Mouse (Mus musculus) liver, postnatal 0 days (tissue): ENCODE data around the gene Atp2b2. TPM values are rescaled to one million over a fixed set of nuclear protein-coding genes. Genes with fewer than 3 reads are reported as not detected.
A peak's percentile ranks its signal among the peaks of the same experiment; 100 is the strongest.

ENCODE experiments used
- ATAC-seq: fragments of 200-750 bp; cut with Nextera tagmentation; 2 replicates; pipeline ENCODE4 v1.8.0; 2017; ENCODE audit warnings: mild to moderate bottlenecking, moderate library complexity
- DNase-seq: peaks from one replicate; pipeline ENCODE4 v3.0.0-alpha.2; 2016
- H3K27ac ChIP-seq: fragments of 300-500 bp; sonication (generic); 2 replicates; pipeline ENCODE4 v1.5.1; 2014; ENCODE audit warnings: antibody characterized with exemption, moderate library complexity, mild to moderate bottlenecking, low read depth
- H3K27me3 ChIP-seq: fragments of 300-500 bp; sonication (generic); 2 replicates; pipeline ENCODE4 v1.6.1; 2014; ENCODE audit warnings: low read length, control low read depth, mixed read lengths; ENCODE audit not compliant: insufficient read depth
- H3K36me3 ChIP-seq: fragments of 300-500 bp; sonication (generic); replicated peaks from 2 replicates; pipeline ENCODE4 v1.6.1; 2014; ENCODE audit warnings: mild to moderate bottlenecking, control low read depth, low read length, moderate library complexity, mixed read lengths; ENCODE audit not compliant: insufficient read depth
- H3K4me1 ChIP-seq: fragments of 300-500 bp; sonication (generic); 2 replicates; pipeline ENCODE4 v1.6.1; 2014; ENCODE audit warnings: antibody characterized with exemption, mild to moderate bottlenecking, control low read depth; ENCODE audit not compliant: insufficient read depth
- H3K4me2 ChIP-seq: fragments of 300-500 bp; sonication (generic); 2 replicates; pipeline ENCODE4 v1.6.1; 2014; ENCODE audit warnings: low read depth, mild to moderate bottlenecking, low read length, moderate library complexity, mixed read lengths
- H3K4me3 ChIP-seq: fragments of 300-500 bp; sonication (generic); 2 replicates; pipeline ENCODE4 v1.5.1; 2014; ENCODE audit warnings: low read depth, low read length
- H3K9ac ChIP-seq: fragments of 300-500 bp; sonication (generic); replicated peaks from 2 replicates; pipeline ENCODE4 v1.6.1; 2014; ENCODE audit warnings: mild to moderate bottlenecking, moderate library complexity
- H3K9me3 ChIP-seq: fragments of 300-500 bp; sonication (generic); 2 replicates; pipeline ENCODE4 v1.6.1; 2016; ENCODE audit warnings: mild to moderate bottlenecking, control low read depth, low read length, mixed read lengths
- CTCF ChIP-seq: sonication (generic); IDR thresholded peaks from 2 replicates; pipeline ENCODE4 v1.5.1; 2016; ENCODE audit warnings: antibody characterized with exemption, low read depth
- EP300 ChIP-seq: IDR thresholded peaks from 2 replicates; pipeline ENCODE4 v1.6.1; 2016; ENCODE audit warnings: antibody characterized with exemption, low read depth, mild to moderate bottlenecking
- WGBS: fragments of 180-500 bp; shearing (Covaris S2); extraction: QIAGEN DNeasy Blood & Tissue Kit; methylation state at CpG from one replicate; pipeline ENCODE4 v1.1.7; 2014; ENCODE audit not compliant: insufficient replicate concordance; 5-methylcytosine and 5-hydroxymethylcytosine counted together
- polyA plus RNA-seq: library from polyadenylated mRNA; unstranded; fragments of >200 nt; fragmentation: Nextera tagmentation; extraction: Ambion mirVana; gene quantifications from 2 replicates; pipeline ENCODE4 v1.2.1, GENCODE M21; 2015

Gene Atp2b2
- polyA plus RNA-seq, 1 experiment from 2014 or later = 0.41 TPM

DNA sequence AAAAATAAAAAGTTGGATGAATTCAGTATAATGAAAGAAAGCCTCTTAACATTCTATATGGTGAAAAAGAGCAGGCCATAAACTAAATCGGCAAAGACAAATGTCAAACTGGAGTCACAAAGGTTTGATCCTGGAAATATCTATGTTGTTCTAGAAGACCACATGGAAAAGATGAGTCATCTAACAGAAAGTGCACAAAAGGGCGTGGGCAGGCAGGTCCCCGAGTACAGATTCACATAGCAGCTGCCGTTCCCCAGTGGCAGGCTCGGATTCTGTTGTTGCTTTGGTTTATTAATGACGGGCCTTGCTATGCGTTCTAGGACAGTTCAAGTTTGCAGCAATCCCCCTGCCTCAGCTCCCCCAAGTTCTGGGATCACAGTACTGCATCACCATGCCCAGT, 12.9 kb upstream of the Atp2b2 start:
- H3K4me3 ChIP-seq = no peak overlapping the region
- H3K4me1 ChIP-seq = no peaks in the 10 kb centered on the region
- no peaks in the 10 kb centered on the region for H3K36me3 ChIP-seq
- ATAC-seq (no peak), DNase-seq (no peak)
- 83% methylated on average over 7 of the region's 7 CpGs for WGBS
- H3K27me3 ChIP-seq = no peaks in the 10 kb centered on the region
- no peak overlapping the region for H3K4me2 ChIP-seq
- H3K9ac ChIP-seq = no peak overlapping the region
- TF ChIP-seq CTCF (no peak), EP300 (no peak)
- no peak overlapping the region for H3K27ac ChIP-seq
- H3K9me3 ChIP-seq = no peaks in the 10 kb centered on the region

DNA sequence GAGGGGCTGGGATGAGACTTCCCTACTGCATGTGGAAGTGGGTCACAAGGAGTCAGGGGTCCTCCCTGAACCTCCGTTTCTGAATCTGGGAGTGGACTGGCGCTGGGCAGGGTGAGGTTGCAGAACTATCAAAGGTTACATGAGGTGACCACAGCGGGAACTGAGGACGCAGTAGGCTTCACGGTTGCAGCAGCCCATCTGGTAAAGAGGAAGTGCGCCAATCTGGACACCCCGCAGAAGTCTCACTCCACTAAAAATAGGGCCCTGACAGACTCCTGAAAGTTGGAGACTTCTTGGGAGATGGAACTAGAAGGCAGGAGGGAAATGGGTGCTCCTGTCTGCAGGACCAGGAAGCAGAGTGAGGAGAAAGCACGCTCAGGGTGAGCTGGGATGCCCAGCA, 2.5 kb upstream of the Atp2b2 start:
- no peak for ATAC-seq
- H3K27me3 ChIP-seq = peaks cover 31% of the 10 kb centered on the region
- 48% methylated on average over 8 of the region's 8 CpGs for WGBS

DNA sequence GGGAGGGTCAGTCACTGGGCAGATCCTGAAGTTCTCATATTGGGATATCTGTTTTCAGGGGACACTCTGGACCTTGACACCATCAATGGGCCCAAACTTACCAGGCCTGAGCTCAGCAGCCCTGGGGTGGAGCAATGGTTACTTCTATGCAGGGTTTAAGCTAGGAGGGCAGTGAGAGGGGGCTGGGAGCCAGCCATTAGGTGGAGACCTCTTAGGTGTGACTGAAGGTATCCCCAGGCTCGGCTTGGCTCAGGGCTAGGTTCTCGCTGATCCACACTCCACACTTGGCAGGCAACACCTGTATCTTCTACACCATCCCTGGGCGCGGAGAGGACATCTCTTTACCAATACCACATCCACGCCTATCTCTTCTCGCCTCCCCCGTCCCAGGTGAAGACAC, 423 bp upstream of the Atp2b2 start:
- Histone ChIP-seq H3K4me2 (no peak overlapping the region), H3K27ac (no peak overlapping the region), H3K36me3 (no peaks in the 10 kb centered on the region), H3K9me3 (no peaks in the 10 kb centered on the region), H3K4me1 (no peaks in the 10 kb centered on the region), H3K27me3 (peaks cover 35% of the 10 kb centered on the region), H3K4me3 (no peak overlapping the region), H3K9ac (no peak overlapping the region)
- DNase-seq = no peak
- ATAC-seq = no peak
- WGBS = 68% methylated on average over 7 of the region's 7 CpGs
- TF ChIP-seq CTCF (no peak), EP300 (no peak)

More for the DNA sequence above, 2.5 kb upstream of the Atp2b2 start:
- TF ChIP-seq CTCF (no peak), EP300 (no peak)
- no peak for DNase-seq
- H3K4me1 ChIP-seq = no peaks in the 10 kb centered on the region
- H3K4me3 ChIP-seq = no peak overlapping the region
- H3K9me3 ChIP-seq = no peaks in the 10 kb centered on the region
- H3K9ac ChIP-seq = no peak overlapping the region
- H3K36me3 ChIP-seq = no peaks in the 10 kb centered on the region
- H3K27ac ChIP-seq = no peak overlapping the region
- H3K4me2 ChIP-seq = no peak overlapping the region

DNA sequence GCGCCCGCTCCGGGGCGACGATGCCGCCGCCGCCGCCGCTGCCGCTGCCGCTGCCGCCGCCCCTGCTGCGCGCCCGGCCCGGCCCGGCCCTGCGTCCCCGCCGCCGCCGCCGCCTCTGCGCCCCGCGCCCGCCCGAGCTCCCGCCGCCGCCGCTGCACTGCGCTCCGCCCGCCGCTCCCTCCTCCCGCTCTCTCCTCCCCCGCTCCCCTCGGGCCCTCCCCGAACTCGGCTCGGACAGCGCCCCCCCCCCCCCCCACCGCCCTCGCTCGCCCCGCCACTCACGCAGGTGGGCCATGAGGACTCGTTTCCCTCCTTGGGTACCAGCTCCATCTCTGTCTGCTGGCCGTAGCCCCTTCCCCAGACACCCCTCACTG, 515 bp downstream of the Atp2b2 start:
- DNase-seq (no peak), ATAC-seq (no peak)
- Histone ChIP-seq H3K4me2 (no peak overlapping the region), H3K4me1 (no peaks in the 10 kb centered on the region), H3K4me3 (no peak overlapping the region), H3K27ac (no peak overlapping the region), H3K9me3 (no peaks in the 10 kb centered on the region), H3K36me3 (no peaks in the 10 kb centered on the region), H3K9ac (no peak overlapping the region), H3K27me3 (peaks cover 35% of the 10 kb centered on the region)
- WGBS = 3% methylated on average over 9 of the region's 52 CpGs
- TF ChIP-seq EP300 (no peak), CTCF (no peak)

DNA sequence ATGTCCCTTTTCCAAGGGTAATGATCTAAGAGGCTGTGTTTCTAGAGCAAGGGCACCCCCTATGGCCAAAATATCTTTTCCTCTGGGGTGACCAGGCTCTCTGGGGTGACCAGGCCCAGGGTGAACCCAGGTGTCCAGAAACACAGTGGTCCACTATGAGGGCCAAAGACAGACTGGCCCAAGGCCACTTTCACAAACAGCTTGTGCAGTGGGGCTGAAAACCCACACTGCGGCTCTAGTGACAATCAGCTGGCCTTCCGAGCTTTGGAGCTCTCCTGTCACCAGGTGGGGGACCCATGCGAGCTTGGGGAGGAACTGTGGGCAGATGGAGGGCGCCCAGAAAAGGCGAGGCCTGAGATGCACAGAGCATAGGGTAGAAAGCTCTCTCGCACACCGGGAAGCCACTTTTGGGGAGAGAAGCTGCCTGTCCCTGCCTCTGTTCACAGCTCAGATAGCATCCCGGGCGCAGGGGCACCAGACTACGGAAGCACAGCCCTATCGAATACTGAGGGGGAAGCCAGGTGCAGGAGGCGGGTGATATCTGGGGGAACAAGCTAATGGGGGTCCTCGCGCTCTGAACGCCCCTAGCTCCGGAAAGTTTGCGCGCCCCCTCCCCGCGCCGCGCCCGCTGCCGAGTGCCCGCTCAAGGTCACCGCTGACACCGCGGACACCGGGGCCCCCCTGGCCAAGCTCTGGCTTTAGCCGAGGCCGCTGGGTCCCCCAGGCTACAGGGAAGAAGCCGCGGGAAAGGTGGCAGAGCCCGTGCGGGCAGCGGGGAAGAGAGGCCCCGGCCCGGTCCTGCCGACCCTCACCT, 1.1 kb downstream of the Atp2b2 start:
- H3K36me3 ChIP-seq = no peaks in the 10 kb centered on the region
- ATAC-seq (no peak), DNase-seq (no peak)
- H3K4me1 ChIP-seq = no peaks in the 10 kb centered on the region
- no peak overlapping the region for H3K9ac ChIP-seq
- 5% methylated on average over 35 of the region's 39 CpGs for WGBS
- H3K27me3 ChIP-seq = peaks cover 35% of the 10 kb centered on the region
- no peak for TF ChIP-seq EP300
- TF ChIP-seq CTCF = 0 out of 2 replicates have a peak, but pooled peaks have one; percentile 18
- no peak overlapping the region for H3K27ac ChIP-seq
- no peak overlapping the region for H3K4me2 ChIP-seq
- no peaks in the 10 kb centered on the region for H3K9me3 ChIP-seq
- no peak overlapping the region for H3K4me3 ChIP-seq

DNA sequence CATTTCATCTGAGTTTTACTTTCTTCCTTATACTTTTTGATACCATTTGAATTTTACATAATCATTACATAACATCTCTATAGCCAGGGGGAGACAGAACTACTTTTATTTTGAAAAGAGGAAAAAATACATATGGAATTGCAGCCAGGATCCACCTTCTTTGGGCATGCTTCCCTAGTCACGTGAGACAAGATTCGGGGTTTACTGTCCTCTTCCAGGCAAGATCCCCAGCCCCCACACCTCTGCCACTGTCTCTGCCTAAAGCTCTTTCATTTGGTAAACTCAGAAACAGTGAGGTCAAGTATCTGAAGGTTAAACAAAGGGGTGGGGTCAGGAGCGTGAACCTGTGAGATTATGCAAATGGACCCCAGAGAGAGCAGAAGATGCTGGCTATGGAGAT, 6.7 kb downstream of the Atp2b2 start:
- Histone ChIP-seq H3K4me2 (no peak overlapping the region), H3K36me3 (no peaks in the 10 kb centered on the region), H3K27me3 (peaks cover 11% of the 10 kb centered on the region), H3K4me1 (no peaks in the 10 kb centered on the region), H3K4me3 (no peak overlapping the region), H3K9ac (no peak overlapping the region), H3K27ac (no peak overlapping the region), H3K9me3 (no peaks in the 10 kb centered on the region)
- TF ChIP-seq CTCF (no peak), EP300 (no peak)
- ATAC-seq (no peak), DNase-seq (no peak)
- WGBS = 54% methylated on average over 3 of the region's 3 CpGs
